17 mouse cellular contexts compared by ENCODE assay signal in the genomic region with DNA sequence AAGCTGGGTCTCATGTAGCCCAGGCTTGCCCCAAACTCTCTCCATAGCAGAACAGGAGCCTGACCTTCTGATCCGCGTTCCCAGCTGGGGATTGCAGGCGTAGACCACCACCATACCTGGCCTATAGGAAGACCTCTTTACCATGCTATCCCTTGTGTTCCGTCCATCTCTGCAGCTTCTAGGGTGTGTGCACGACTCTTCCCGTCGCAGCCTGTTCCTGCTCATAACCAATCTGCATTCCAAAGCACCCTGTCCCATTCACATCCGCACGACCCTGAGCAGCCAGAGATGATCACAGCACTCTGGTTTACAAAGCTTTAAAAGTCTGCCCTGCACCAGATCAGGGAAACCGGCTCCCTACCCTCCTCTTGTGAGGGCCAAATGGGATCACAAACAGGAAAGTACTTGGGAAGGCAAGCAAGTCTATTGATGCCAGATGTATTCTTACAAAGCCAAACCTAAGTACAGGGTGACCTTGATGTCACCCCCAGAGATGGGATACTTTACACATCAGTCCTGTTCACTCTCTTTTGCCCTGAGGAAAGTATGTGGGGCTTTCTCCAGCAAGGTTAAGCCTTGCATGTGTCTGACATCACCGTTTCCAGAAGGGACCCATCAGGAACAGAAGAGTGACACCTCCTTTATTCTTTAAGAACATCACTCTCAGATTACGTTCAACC. TPM values are rescaled to one million over a fixed set of nuclear protein-coding genes. Genes with fewer than 3 reads are reported as not detected.
DNase-seq lines count a peak whose midpoint lies in the region; ATAC-seq and TF ChIP-seq lines count a peak whose summit lies in the region.
"Had no signal": no experiment of that assay in that cellular context is flagged by ENCODE, and none has a peak within 500 bp of the region (broad histone marks: within the 10 kb centered on the region; RNA-seq: fewer than 3 reads in every experiment).

No protein-coding gene starts in this region.

- H3K4me2 ChIP-seq in hindbrain, embryonic 12.5 days (replicated peaks) = no peak overlapping the region
- no peak overlapping the region for H3K4me2 ChIP-seq in limb, embryonic 12.5 days
- no peak overlapping the region for H3K4me2 ChIP-seq in forebrain, embryonic 15.5 days (replicated peaks)

- no peaks in the 10 kb centered on the region for H3K9me3 ChIP-seq in hindbrain, embryonic 10.5 days
- H3K9me3 ChIP-seq in hindbrain, embryonic 12.5 days (replicated peaks) = no peaks in the 10 kb centered on the region
- H3K9me3 ChIP-seq in ES-Bruce4 (replicated peaks; ENCODE audit: control insufficient read depth, insufficient read depth, low read length, poor library complexity, severe bottlenecking) = no peaks in the 10 kb centered on the region
- H3K9me3 ChIP-seq in limb, embryonic 12.5 days = no peaks in the 10 kb centered on the region
- no peaks in the 10 kb centered on the region for H3K9me3 ChIP-seq in forebrain, embryonic 15.5 days

- 0 out of 2 replicates have a peak overlapping the region, but pooled peaks have one; percentile 36 for H3K27ac ChIP-seq in hindbrain, embryonic 10.5 days
- no peak overlapping the region for H3K27ac ChIP-seq in hindbrain, embryonic 12.5 days
- peak overlapping the region; percentile 18; the same call in 1 of the 2 replicates for H3K27ac ChIP-seq in ES-Bruce4 (ENCODE audit: insufficient read depth, low read length)
- H3K27ac ChIP-seq in limb, embryonic 12.5 days = peak overlapping the region; percentile 32; the same call in 1 of the 2 replicates
- H3K27ac ChIP-seq in forebrain, embryonic 15.5 days (replicated peaks) = no peak overlapping the region
- H3K27ac ChIP-seq: kidney, postnatal 0 days; liver, embryonic 14.5 days; macrophage had no signal

- H3K27me3 ChIP-seq in hindbrain, embryonic 10.5 days (ENCODE audit: insufficient read depth, poor library complexity, severe bottlenecking) = no peaks in the 10 kb centered on the region
- H3K27me3 ChIP-seq in hindbrain, embryonic 12.5 days = no peaks in the 10 kb centered on the region
- H3K27me3 ChIP-seq in ES-Bruce4 (ENCODE audit: control insufficient read depth, insufficient read depth, low read length, poor library complexity, severe bottlenecking) = no peaks in the 10 kb centered on the region
- no peaks in the 10 kb centered on the region for H3K27me3 ChIP-seq in limb, embryonic 12.5 days
- H3K27me3 ChIP-seq in forebrain, embryonic 15.5 days = no peaks in the 10 kb centered on the region

- no peak for TF ChIP-seq POLR2A in ES-Bruce4 (IDR thresholded peaks at IDR 0.05; ENCODE audit: insufficient read depth, low read length)

- TF ChIP-seq CTCF in ES-Bruce4 (IDR thresholded peaks at IDR 0.05; ENCODE audit: low read depth, low read length) = no peak

- WGBS in hindbrain, embryonic 10.5 days = 65% methylated on average over 12 of the region's 12 CpGs
- WGBS in hindbrain, embryonic 12.5 days = 65% methylated on average over 12 of the region's 12 CpGs
- 43% methylated on average over 12 of the region's 12 CpGs for WGBS in limb, embryonic 12.5 days
- WGBS in forebrain, embryonic 15.5 days = 82% methylated on average over 12 of the region's 12 CpGs

- no peak overlapping the region for H3K4me3 ChIP-seq in hindbrain, embryonic 10.5 days
- no peak overlapping the region for H3K4me3 ChIP-seq in hindbrain, embryonic 12.5 days
- H3K4me3 ChIP-seq in ES-Bruce4 (ENCODE audit: low read depth, low read length) = no peak overlapping the region
- no peak overlapping the region for H3K4me3 ChIP-seq in limb, embryonic 12.5 days (replicated peaks)
- H3K4me3 ChIP-seq in forebrain, embryonic 15.5 days = no peak overlapping the region
- H3K4me3 ChIP-seq: erythroblast, embryonic 14.5 days had no signal

- H3K4me1 ChIP-seq in hindbrain, embryonic 10.5 days (replicated peaks) = peaks cover 14% of the 10 kb centered on the region
- H3K4me1 ChIP-seq in hindbrain, embryonic 12.5 days = 0 out of 2 replicates have a peak, but pooled peaks cover 4% of the 10 kb centered on the region
- peaks cover 5% of the 10 kb centered on the region for H3K4me1 ChIP-seq in ES-Bruce4 (ENCODE audit: control insufficient read depth, insufficient read depth, low read length)
- H3K4me1 ChIP-seq in limb, embryonic 12.5 days (replicated peaks) = peaks cover 28% of the 10 kb centered on the region
- H3K4me1 ChIP-seq in forebrain, embryonic 15.5 days = no peaks in the 10 kb centered on the region

- no peak for ATAC-seq in hindbrain, embryonic 12.5 days (ENCODE audit: low FRiP score)
- ATAC-seq in limb, embryonic 12.5 days (ENCODE audit: insufficient number of reproducible peaks, insufficient read depth, low FRiP score, low TSS enrichment, low read depth) = peak; percentile 71; the same call in 1 of the 2 replicates
- no peak for ATAC-seq in forebrain, embryonic 15.5 days (replicated peaks)
- ATAC-seq: midbrain, embryonic 16.5 days had no signal

- TF ChIP-seq EP300 in ES-Bruce4 (IDR thresholded peaks at IDR 0.05; ENCODE audit: insufficient read depth, low read depth, low read length) = peak; percentile 89

- H3K9ac ChIP-seq in hindbrain, embryonic 12.5 days = no peak overlapping the region
- H3K9ac ChIP-seq in ES-Bruce4 (ENCODE audit: low read depth, poor library complexity, severe bottlenecking) = no peak overlapping the region
- H3K9ac ChIP-seq in limb, embryonic 12.5 days (replicated peaks) = no peak overlapping the region
- H3K9ac ChIP-seq in forebrain, embryonic 15.5 days (replicated peaks) = no peak overlapping the region
- H3K9ac ChIP-seq: liver, embryonic 14.5 days had no signal

- no peaks in the 10 kb centered on the region for H3K36me3 ChIP-seq in hindbrain, embryonic 10.5 days
- no peaks in the 10 kb centered on the region for H3K36me3 ChIP-seq in hindbrain, embryonic 12.5 days
- no peaks in the 10 kb centered on the region for H3K36me3 ChIP-seq in ES-Bruce4 (ENCODE audit: control insufficient read depth, insufficient read depth, low read length, poor library complexity, severe bottlenecking)
- H3K36me3 ChIP-seq in limb, embryonic 12.5 days = no peaks in the 10 kb centered on the region
- no peaks in the 10 kb centered on the region for H3K36me3 ChIP-seq in forebrain, embryonic 15.5 days

- DNase-seq in hindbrain, embryonic 10.5 days (ENCODE audit: low spot score) = no peak
- DNase-seq in embryo, embryonic 9.5 days (ENCODE audit: extremely low spot score) = peak; percentile 24
- no peak for DNase-seq in testis, postnatal 14 days (ENCODE audit: low spot score)
- DNase-seq in B cell, adult 2 months = no peak
- DNase-seq: cerebellum, adult 9-11 months; heart, adult 18-20 months; heart, postnatal 10 days; thymus, adult 18-20 months had no signal

RNA-seq across cellular contexts. Expression of a gene that starts 24.4 kb away (rescaled TPM):
- polyA plus RNA-seq in hindbrain, embryonic 10.5 days (2016; fragmentation: Nextera tagmentation; extraction: Ambion mirVana) = 153 and 156 TPM in 2 replicates
- polyA plus RNA-seq in hindbrain, embryonic 12.5 days (2016; fragmentation: Nextera tagmentation; extraction: Ambion mirVana) = 159 and 166 TPM in 2 replicates
- 181 and 185 TPM in 2 replicates for polyA plus RNA-seq in ES-Bruce4 (2011; ENCODE audit: insufficient read depth, insufficient read length, low read depth, missing spikeins)
- 146 and 150 TPM in 2 replicates for polyA plus RNA-seq in limb, embryonic 12.5 days (2016; fragmentation: Nextera tagmentation; extraction: Ambion mirVana)
- 130 and 136 TPM in 2 replicates for polyA plus RNA-seq in forebrain, embryonic 15.5 days (2015; fragmentation: Nextera tagmentation; extraction: Ambion mirVana)

Comparison
In these comparisons a context has a peak if more than half of its experiments do, and no peak if none do; other contexts are left out.
1. H3K27ac ChIP-seq: peak in hindbrain, embryonic 10.5 days (single experiment), ES-Bruce4 (single experiment) and limb, embryonic 12.5 days (single experiment); none in hindbrain, embryonic 12.5 days (single experiment) and forebrain, embryonic 15.5 days (single experiment).